Mouse (Mus musculus) retina, postnatal 1 day (tissue): ENCODE measurements at regions not wholly inside any gene's neighbourhood (a gene's known extent, or its start where the extent isn't known, plus 50 kb on each side); places are given as distances from the start of the nearest gene placed in this dataset.

Source experiments
- DNase-seq: peaks from one replicate; pipeline ENCODE4 v3.0.0-alpha.2; 2012

- peak; percentile 49 for DNase-seq
Observed at GRCm38 (mm10) chr1:185151130-185151799, 52.7 kb upstream of the Rab3gap2 start.

GRCm38 (mm10) chr1:185150431-185151129 is 53.3 kb upstream of the Rab3gap2 start:
- no peak for DNase-seq

GRCm38 (mm10) chr1:185144791-185145190 is 59.1 kb upstream of the Rab3gap2 start:
- no peak for DNase-seq

GRCm38 (mm10) chr1:185144006-185144405 is 59.9 kb upstream of the Rab3gap2 start:
- no peak for DNase-seq

GRCm38 (mm10) chr1:185140317-185140716 is 63.6 kb upstream of the Rab3gap2 start:
- DNase-seq: no peak

GRCm38 (mm10) chr1:185128209-185128608 is 75.7 kb upstream of the Rab3gap2 start:
- no peak for DNase-seq

GRCm38 (mm10) chr1:185125737-185126286 is 78.1 kb upstream of the Rab3gap2 start:
- DNase-seq: no peak

- no peak for DNase-seq
Observed at GRCm38 (mm10) chr1:185121552-185121951, 82.4 kb upstream of the Rab3gap2 start.

- no peak for DNase-seq
Observed at GRCm38 (mm10) chr1:185120416-185120815, 83.5 kb upstream of the Rab3gap2 start.

- no peak for DNase-seq
Observed at GRCm38 (mm10) chr1:185117711-185118110, 86.2 kb upstream of the Rab3gap2 start.

GRCm38 (mm10) chr1:185113687-185114086 is 90.2 kb upstream of the Rab3gap2 start:
- no peak for DNase-seq

- no peak for DNase-seq
Observed at GRCm38 (mm10) chr1:185112017-185112399, 91.9 kb upstream of the Rab3gap2 start.

GRCm38 (mm10) chr1:185111347-185112016 is 92.4 kb upstream of the Rab3gap2 start:
- DNase-seq: no peak

GRCm38 (mm10) chr1:185104945-185105884 is 98.7 kb upstream of the Rab3gap2 start:
- no peak for DNase-seq

- DNase-seq: no peak
Observed at GRCm38 (mm10) chr1:185103803-185104202, 100.1 kb upstream of the Rab3gap2 start.

- no peak for DNase-seq
Observed at GRCm38 (mm10) chr1:185098975-185099958, 99.9 kb upstream of the Mark1 start.

GRCm38 (mm10) chr1:185098195-185098974 is 99.0 kb upstream of the Mark1 start:
- peak; percentile 19 for DNase-seq

GRCm38 (mm10) chr1:185096741-185097140 is 97.4 kb upstream of the Mark1 start:
- no peak for DNase-seq

- DNase-seq: no peak
Observed at GRCm38 (mm10) chr1:185092757-185093156, 93.4 kb upstream of the Mark1 start.

- no peak for DNase-seq
Observed at GRCm38 (mm10) chr1:185091816-185092558, 92.6 kb upstream of the Mark1 start.
